Mouse (Mus musculus) E14TG2a.4 (cell line): ENCODE results near the gene Nfic.

ENCODE experiments used
- CTCF ChIP-seq: conservative IDR thresholded peaks from 2 replicates; pipeline ENCODE4 v1.5.1; 2014; ENCODE audit warnings: low read length
- NANOG ChIP-seq: IDR thresholded peaks from 2 replicates; pipeline ENCODE4 v1.6.1; 2014; ENCODE audit warnings: borderline replicate concordance, low read length, mixed read lengths
- POU5F1 ChIP-seq: IDR thresholded peaks from 2 replicates; pipeline ENCODE4 v1.6.1; 2014; ENCODE audit warnings: low read length, borderline replicate concordance

- no peak for TF ChIP-seq CTCF
- TF ChIP-seq POU5F1, result no peak
- no peak for TF ChIP-seq NANOG
These were observed 26.9 kb downstream of the Nfic start for GRCm38 (mm10) chr10:81428507-81428870.
